Mouse (Mus musculus) thymus, adult 2 months (tissue): Measurements from ENCODE around the gene Cdh5.

Experiments
- CTCF ChIP-seq: fragments of 200-500 bp; IDR thresholded peaks from 2 replicates; pipeline ENCODE4 v1.5.1; 2012; ENCODE audit warnings: mild to moderate bottlenecking, control low read depth, low read length, moderate library complexity, borderline replicate concordance; ENCODE audit not compliant: control insufficient read depth, poor library complexity, insufficient read depth; ENCODE audit errors: extremely low read depth
- POLR2A ChIP-seq: fragments of 200-500 bp; IDR thresholded peaks from 2 replicates; pipeline ENCODE4 v1.6.1; 2012; ENCODE audit warnings: mild to moderate bottlenecking, low read length, control low read depth, moderate library complexity; ENCODE audit not compliant: control insufficient read depth, poor library complexity, insufficient read depth; ENCODE audit errors: extremely low read depth

DNA sequence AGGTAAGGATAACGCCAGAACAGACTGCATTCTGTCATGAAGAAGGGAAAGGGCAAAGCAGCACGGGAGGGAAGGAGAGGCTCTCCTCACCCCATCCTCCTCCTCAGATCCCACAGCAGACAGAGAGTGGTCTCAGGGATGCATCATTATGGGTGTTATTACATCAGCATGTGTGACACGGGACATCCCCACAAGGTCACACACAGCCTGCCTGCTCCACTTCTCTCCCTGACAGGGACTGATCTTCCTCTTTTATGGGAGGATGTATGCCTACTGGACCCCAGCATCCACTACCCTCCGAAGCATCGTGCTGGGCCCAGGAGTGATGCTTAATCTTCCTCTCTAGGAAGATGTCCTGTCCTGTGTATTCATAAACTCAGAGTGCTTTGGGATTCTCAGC is 41.5 kb upstream of the Cdh5 start:
- TF ChIP-seq POLR2A (no peak), CTCF (no peak)
